Mouse (Mus musculus): ENCODE results near the gene Ksr2. TPM values are rescaled to one million over a fixed set of nuclear protein-coding genes. Genes with fewer than 3 reads are reported as not detected.
A peak's percentile ranks its signal among the peaks of the same experiment; 100 is the strongest.

The Ksr2 gene
- polyA plus RNA-seq, 1 experiment from 2014 or later: 7.5 TPM

GRCm38 (mm10) chr5:117584428-117584827 is 170.6 kb downstream of the Ksr2 start:
- Histone ChIP-seq H3K27me3 (replicated peaks; ENCODE audit: control insufficient read depth, insufficient read depth, low read length) (no peaks in the 10 kb centered on the region), H3K4me2 (ENCODE audit: low read length) (no peak overlapping the region), H3K4me1 (replicated peaks; ENCODE audit: control insufficient read depth, insufficient read depth, low read length) (no peaks in the 10 kb centered on the region), H3K36me3 (ENCODE audit: control insufficient read depth, insufficient read depth) (no peaks in the 10 kb centered on the region), H3K4me3 (replicated peaks; ENCODE audit: low read length) (no peak overlapping the region), H3K9me3 (ENCODE audit: control insufficient read depth, low read length) (no peaks in the 10 kb centered on the region), H3K9ac (replicated peaks; ENCODE audit: low read depth, low read length) (no peak overlapping the region), H3K27ac (ENCODE audit: low read length) (no peak overlapping the region)
- WGBS: 68% methylated on average over 1 of the region's 1 CpGs
- no peak for ATAC-seq

GRCm38 (mm10) chr5:117589266-117589665 is 175.5 kb downstream of the Ksr2 start:
- Histone ChIP-seq H3K36me3 (ENCODE audit: control insufficient read depth, insufficient read depth) (no peaks in the 10 kb centered on the region), H3K27ac (ENCODE audit: low read length) (no peak overlapping the region), H3K9ac (replicated peaks; ENCODE audit: low read depth, low read length) (no peak overlapping the region), H3K4me2 (ENCODE audit: low read length) (no peak overlapping the region), H3K4me3 (replicated peaks; ENCODE audit: low read length) (no peak overlapping the region), H3K4me1 (replicated peaks; ENCODE audit: control insufficient read depth, insufficient read depth, low read length) (peaks cover 10% of the 10 kb centered on the region), H3K9me3 (ENCODE audit: control insufficient read depth, low read length) (no peaks in the 10 kb centered on the region), H3K27me3 (replicated peaks; ENCODE audit: control insufficient read depth, insufficient read depth, low read length) (no peaks in the 10 kb centered on the region)
- ATAC-seq: no peak
- WGBS: 80% methylated on average over 6 of the region's 6 CpGs

- ATAC-seq: peak; percentile 40; the same call in 1 of the 2 replicates
- peaks cover 10% of the 10 kb centered on the region for H3K4me1 ChIP-seq (replicated peaks; ENCODE audit: control insufficient read depth, insufficient read depth, low read length)
- WGBS: 39% methylated on average over 19 of the region's 19 CpGs
- H3K27ac ChIP-seq (ENCODE audit: low read length): 0 out of 2 replicates have a peak overlapping the region, but pooled peaks have one; percentile 2
- H3K9ac ChIP-seq (replicated peaks; ENCODE audit: low read depth, low read length): no peak overlapping the region
- peak overlapping the region; percentile 39 for H3K4me2 ChIP-seq (ENCODE audit: low read length)
- H3K4me3 ChIP-seq (replicated peaks; ENCODE audit: low read length): no peak overlapping the region
- H3K27me3 ChIP-seq (replicated peaks; ENCODE audit: control insufficient read depth, insufficient read depth, low read length): no peaks in the 10 kb centered on the region
- no peaks in the 10 kb centered on the region for H3K9me3 ChIP-seq (ENCODE audit: control insufficient read depth, low read length)
- no peaks in the 10 kb centered on the region for H3K36me3 ChIP-seq (ENCODE audit: control insufficient read depth, insufficient read depth)
These were observed 179.5 kb downstream of the Ksr2 start for GRCm38 (mm10) chr5:117593273-117593672.

- Histone ChIP-seq H3K36me3 (ENCODE audit: control insufficient read depth, insufficient read depth) (no peaks in the 10 kb centered on the region), H3K9me3 (ENCODE audit: control insufficient read depth, low read length) (no peaks in the 10 kb centered on the region), H3K27me3 (replicated peaks; ENCODE audit: control insufficient read depth, insufficient read depth, low read length) (no peaks in the 10 kb centered on the region), H3K4me3 (replicated peaks; ENCODE audit: low read length) (no peak overlapping the region), H3K4me2 (ENCODE audit: low read length) (no peak overlapping the region), H3K4me1 (replicated peaks; ENCODE audit: control insufficient read depth, insufficient read depth, low read length) (peaks cover 10% of the 10 kb centered on the region), H3K9ac (replicated peaks; ENCODE audit: low read depth, low read length) (no peak overlapping the region), H3K27ac (ENCODE audit: low read length) (no peak overlapping the region)
- ATAC-seq: no peak
- WGBS: 84% methylated on average over 3 of the region's 3 CpGs
These were observed 183.0 kb downstream of the Ksr2 start for GRCm38 (mm10) chr5:117596803-117597202.

- H3K4me1 ChIP-seq (replicated peaks; ENCODE audit: control insufficient read depth, insufficient read depth, low read length): no peaks in the 10 kb centered on the region; the same call in 1 of the 2 replicates
- no peak overlapping the region for H3K27ac ChIP-seq (ENCODE audit: low read length)
- no peaks in the 10 kb centered on the region for H3K36me3 ChIP-seq (ENCODE audit: control insufficient read depth, insufficient read depth)
- H3K9ac ChIP-seq (replicated peaks; ENCODE audit: low read depth, low read length): no peak overlapping the region
- H3K4me2 ChIP-seq (ENCODE audit: low read length): no peak overlapping the region
- WGBS: 69% methylated on average over 9 of the region's 9 CpGs
- H3K27me3 ChIP-seq (replicated peaks; ENCODE audit: control insufficient read depth, insufficient read depth, low read length): no peaks in the 10 kb centered on the region
- no peaks in the 10 kb centered on the region for H3K9me3 ChIP-seq (ENCODE audit: control insufficient read depth, low read length)
- no peak overlapping the region for H3K4me3 ChIP-seq (replicated peaks; ENCODE audit: low read length)
- no peak for ATAC-seq
These were observed 188.2 kb downstream of the Ksr2 start for GRCm38 (mm10) chr5:117602026-117602425.

- Histone ChIP-seq H3K27ac (ENCODE audit: low read length) (no peak overlapping the region), H3K9ac (replicated peaks; ENCODE audit: low read depth, low read length) (no peak overlapping the region), H3K4me2 (ENCODE audit: low read length) (no peak overlapping the region), H3K4me1 (replicated peaks; ENCODE audit: control insufficient read depth, insufficient read depth, low read length) (no peaks in the 10 kb centered on the region), H3K27me3 (replicated peaks; ENCODE audit: control insufficient read depth, insufficient read depth, low read length) (no peaks in the 10 kb centered on the region), H3K36me3 (ENCODE audit: control insufficient read depth, insufficient read depth) (no peaks in the 10 kb centered on the region), H3K4me3 (replicated peaks; ENCODE audit: low read length) (no peak overlapping the region), H3K9me3 (ENCODE audit: control insufficient read depth, low read length) (no peaks in the 10 kb centered on the region)
- 53% methylated on average over 15 of the region's 15 CpGs for WGBS
- ATAC-seq: no peak
These were observed 194.0 kb downstream of the Ksr2 start for GRCm38 (mm10) chr5:117607761-117608309.

GRCm38 (mm10) chr5:117614331-117615024 is 200.7 kb downstream of the Ksr2 start:
- Histone ChIP-seq H3K4me3 (replicated peaks; ENCODE audit: low read length) (no peak overlapping the region), H3K9ac (replicated peaks; ENCODE audit: low read depth, low read length) (no peak overlapping the region), H3K4me2 (ENCODE audit: low read length) (no peak overlapping the region), H3K27ac (ENCODE audit: low read length) (no peak overlapping the region), H3K4me1 (replicated peaks; ENCODE audit: control insufficient read depth, insufficient read depth, low read length) (no peaks in the 10 kb centered on the region), H3K9me3 (ENCODE audit: control insufficient read depth, low read length) (no peaks in the 10 kb centered on the region), H3K36me3 (ENCODE audit: control insufficient read depth, insufficient read depth) (no peaks in the 10 kb centered on the region), H3K27me3 (replicated peaks; ENCODE audit: control insufficient read depth, insufficient read depth, low read length) (no peaks in the 10 kb centered on the region)
- 41% methylated on average over 5 of the region's 5 CpGs for WGBS
- 0 out of 2 replicates have a peak, but pooled peaks have one; percentile 43 for ATAC-seq

- H3K9ac ChIP-seq (replicated peaks; ENCODE audit: low read depth, low read length): no peak overlapping the region
- no peak for ATAC-seq
These were observed 206.5 kb downstream of the Ksr2 start for GRCm38 (mm10) chr5:117620292-117620691.

GRCm38 (mm10) chr5:117622221-117622620 is 208.4 kb downstream of the Ksr2 start:
- Histone ChIP-seq H3K9ac (replicated peaks; ENCODE audit: low read depth, low read length) (no peak overlapping the region), H3K36me3 (ENCODE audit: control insufficient read depth, insufficient read depth) (no peaks in the 10 kb centered on the region), H3K4me2 (ENCODE audit: low read length) (no peak overlapping the region), H3K4me1 (replicated peaks; ENCODE audit: control insufficient read depth, insufficient read depth, low read length) (0 out of 2 replicates have a peak, but pooled peaks cover 4% of the 10 kb centered on the region), H3K27me3 (replicated peaks; ENCODE audit: control insufficient read depth, insufficient read depth, low read length) (no peaks in the 10 kb centered on the region), H3K27ac (ENCODE audit: low read length) (no peak overlapping the region), H3K9me3 (ENCODE audit: control insufficient read depth, low read length) (no peaks in the 10 kb centered on the region), H3K4me3 (replicated peaks; ENCODE audit: low read length) (no peak overlapping the region)
- 0 out of 2 replicates have a peak, but pooled peaks have one; percentile 43 for ATAC-seq
- WGBS: 35% methylated on average over 12 of the region's 12 CpGs

More at GRCm38 (mm10) chr5:117620292-117620691, 206.5 kb downstream of the Ksr2 start:
- no peak overlapping the region for H3K4me3 ChIP-seq (replicated peaks; ENCODE audit: low read length)
- no peaks in the 10 kb centered on the region for H3K36me3 ChIP-seq (ENCODE audit: control insufficient read depth, insufficient read depth)
- H3K27me3 ChIP-seq (replicated peaks; ENCODE audit: control insufficient read depth, insufficient read depth, low read length): no peaks in the 10 kb centered on the region
- no peak overlapping the region for H3K27ac ChIP-seq (ENCODE audit: low read length)
- H3K9me3 ChIP-seq (ENCODE audit: control insufficient read depth, low read length): no peaks in the 10 kb centered on the region
- 0 out of 2 replicates have a peak, but pooled peaks cover 4% of the 10 kb centered on the region for H3K4me1 ChIP-seq (replicated peaks; ENCODE audit: control insufficient read depth, insufficient read depth, low read length)
- H3K4me2 ChIP-seq (ENCODE audit: low read length): no peak overlapping the region
- WGBS: 83% methylated on average over 4 of the region's 4 CpGs

Data from forebrain, embryonic 16.5 days (tissue).